Mouse (Mus musculus) gonadal fat pad, adult 2 months (tissue): ENCODE data around the gene Mid1. TPM values are rescaled to one million over a fixed set of nuclear protein-coding genes. Genes with fewer than 3 reads are reported as not detected.
"Not testable (repeated sequence)": the region's sequence is repeated elsewhere in the genome, so short reads cannot be mapped to it uniquely, and the experiment has no call there.

Source experiments
- DNase-seq: peaks from one replicate; pipeline ENCODE4 v3.0.0-alpha.2; 2012; ENCODE audit warnings: low read depth
- polyA plus RNA-seq: library from polyadenylated mRNA; depleted of rRNA; stranded (reverse); fragments of >200 nt; gene quantifications from 2 replicates; pipeline ENCODE4 v1.2.3, GENCODE M21; 2012

The Mid1 gene
- polyA plus RNA-seq, 1 experiment = 3.8 TPM

DNA sequence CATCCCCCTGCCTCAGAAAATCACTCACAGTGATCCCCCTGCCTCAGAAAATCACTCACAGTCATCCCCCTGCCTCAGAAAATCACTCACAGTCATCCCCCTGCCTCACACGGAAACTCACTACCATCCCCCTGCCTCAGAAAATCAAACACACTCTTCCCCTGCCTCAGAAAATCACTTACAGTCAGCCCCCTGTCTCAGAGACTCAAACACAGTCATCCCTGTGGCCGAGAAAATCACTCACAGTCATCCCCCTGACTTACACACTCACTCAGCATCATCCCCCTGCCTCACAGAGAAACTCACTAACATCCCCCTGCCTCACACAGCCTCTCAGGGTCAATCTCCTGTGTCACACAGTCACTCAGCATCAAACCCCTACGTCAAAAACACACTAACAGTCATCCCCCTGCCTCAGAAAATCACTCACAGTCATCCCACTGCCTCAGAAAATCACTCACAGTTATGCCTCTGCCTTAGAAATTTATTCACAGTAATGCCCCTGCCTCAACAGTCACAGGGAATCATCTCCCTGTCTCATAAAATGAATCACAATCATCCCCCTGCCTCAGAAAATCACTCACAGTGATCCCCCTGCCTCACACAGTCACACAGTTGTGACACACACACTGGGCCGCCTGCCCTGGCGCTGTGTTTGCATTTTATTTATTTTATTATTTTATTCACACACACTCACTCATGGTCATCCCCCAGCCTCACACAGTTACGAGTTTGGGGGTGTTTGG is 315.8 kb downstream of the Mid1 start:
- not testable (repeated sequence) for DNase-seq

GRCm38 (mm10) chrX:170001388-170001695 is 316.3 kb downstream of the Mid1 start:
- DNase-seq = not testable (repeated sequence)

- DNase-seq = not testable (repeated sequence)
These were observed 317.7 kb downstream of the Mid1 start for GRCm38 (mm10) chrX:170002510-170003197.

GRCm38 (mm10) chrX:170003536-170003935 is 318.5 kb downstream of the Mid1 start:
- DNase-seq = not testable (repeated sequence)

- DNase-seq = not testable (repeated sequence)
These were observed 319.2 kb downstream of the Mid1 start for GRCm38 (mm10) chrX:170004236-170004635.

- not testable (repeated sequence) for DNase-seq
These were observed 319.8 kb downstream of the Mid1 start for GRCm38 (mm10) chrX:170004793-170005192.

DNA sequence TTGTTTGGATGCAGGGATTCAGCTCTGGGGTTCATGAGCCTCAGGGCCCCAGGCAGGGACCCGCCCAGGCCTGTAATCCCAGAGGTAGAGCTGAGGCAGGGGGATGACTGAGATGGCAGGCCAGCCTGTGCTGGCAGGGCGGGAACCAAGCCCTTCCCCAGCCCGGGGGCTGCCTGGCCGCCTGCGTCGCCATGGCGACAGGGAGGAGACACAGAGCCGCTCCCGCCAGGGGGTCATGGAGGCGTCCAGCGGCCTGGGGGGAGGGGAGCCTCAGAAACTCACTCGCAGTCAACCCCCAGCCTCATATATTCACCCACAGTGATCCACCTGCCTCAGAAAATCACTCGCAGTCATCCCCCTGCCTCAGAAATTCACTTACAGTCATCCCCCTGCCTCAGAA is 320.2 kb downstream of the Mid1 start:
- DNase-seq = not testable (repeated sequence)

GRCm38 (mm10) chrX:170005695-170006297 is 320.8 kb downstream of the Mid1 start:
- DNase-seq = not testable (repeated sequence)

- not testable (repeated sequence) for DNase-seq
These were observed 321.8 kb downstream of the Mid1 start for GRCm38 (mm10) chrX:170006694-170007247.

DNA sequence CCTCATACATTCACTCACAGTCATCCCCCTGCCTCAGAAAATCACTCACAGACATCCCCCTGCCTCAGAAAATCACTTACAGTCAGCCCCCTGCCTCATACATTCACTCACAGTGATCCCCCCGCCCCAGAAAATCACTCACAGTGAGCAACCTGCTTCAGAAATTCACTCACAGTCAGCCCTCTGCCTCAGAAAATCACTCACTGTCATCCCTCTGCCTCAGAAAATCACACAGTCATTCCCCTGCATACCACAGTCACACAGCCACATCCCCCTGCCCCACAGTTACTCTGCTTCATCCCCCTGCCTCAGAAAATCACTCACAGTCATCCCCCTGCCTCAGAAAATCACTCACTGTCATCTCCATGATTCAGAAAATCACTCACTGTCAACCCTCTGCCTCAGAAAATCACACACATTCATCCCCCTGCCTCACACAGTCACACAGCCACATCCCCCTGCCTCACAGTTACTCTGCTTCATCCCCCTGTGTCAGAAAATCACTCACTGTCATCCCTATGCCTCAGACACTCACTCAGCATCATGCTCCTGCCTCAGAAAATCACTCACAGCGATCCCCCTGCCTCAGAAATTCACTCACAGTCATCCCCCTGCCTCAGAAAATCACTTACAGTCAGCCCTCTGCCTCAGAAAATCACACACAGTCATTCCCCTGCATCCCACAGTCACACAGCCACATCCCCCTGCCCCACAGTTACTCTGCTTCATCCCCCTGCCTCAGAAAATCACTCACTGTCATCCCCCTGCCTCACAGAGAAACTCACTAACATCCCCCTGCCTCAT is 322.6 kb downstream of the Mid1 start:
- DNase-seq = not testable (repeated sequence)

- not testable (repeated sequence) for DNase-seq
These were observed 323.1 kb downstream of the Mid1 start for GRCm38 (mm10) chrX:170008179-170008467.

DNA sequence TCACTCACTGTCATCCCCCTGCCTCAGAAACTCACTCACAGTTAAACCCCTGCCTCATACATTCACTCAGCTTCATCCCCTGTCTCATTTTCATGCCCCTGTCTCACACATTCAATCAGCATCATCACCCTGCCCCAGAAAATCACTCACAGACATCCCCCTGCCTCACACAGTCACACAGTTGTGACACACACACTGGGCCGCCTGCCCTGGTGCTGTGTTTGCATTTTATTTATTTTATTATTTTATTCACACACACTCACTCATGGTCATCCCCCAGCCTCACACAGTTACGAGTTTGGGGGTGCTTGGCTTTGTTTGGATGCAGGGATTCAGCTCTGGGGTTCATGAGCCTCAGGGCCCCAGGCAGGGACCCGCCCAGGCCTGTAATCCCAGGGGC is 323.6 kb downstream of the Mid1 start:
- not testable (repeated sequence) for DNase-seq

DNA sequence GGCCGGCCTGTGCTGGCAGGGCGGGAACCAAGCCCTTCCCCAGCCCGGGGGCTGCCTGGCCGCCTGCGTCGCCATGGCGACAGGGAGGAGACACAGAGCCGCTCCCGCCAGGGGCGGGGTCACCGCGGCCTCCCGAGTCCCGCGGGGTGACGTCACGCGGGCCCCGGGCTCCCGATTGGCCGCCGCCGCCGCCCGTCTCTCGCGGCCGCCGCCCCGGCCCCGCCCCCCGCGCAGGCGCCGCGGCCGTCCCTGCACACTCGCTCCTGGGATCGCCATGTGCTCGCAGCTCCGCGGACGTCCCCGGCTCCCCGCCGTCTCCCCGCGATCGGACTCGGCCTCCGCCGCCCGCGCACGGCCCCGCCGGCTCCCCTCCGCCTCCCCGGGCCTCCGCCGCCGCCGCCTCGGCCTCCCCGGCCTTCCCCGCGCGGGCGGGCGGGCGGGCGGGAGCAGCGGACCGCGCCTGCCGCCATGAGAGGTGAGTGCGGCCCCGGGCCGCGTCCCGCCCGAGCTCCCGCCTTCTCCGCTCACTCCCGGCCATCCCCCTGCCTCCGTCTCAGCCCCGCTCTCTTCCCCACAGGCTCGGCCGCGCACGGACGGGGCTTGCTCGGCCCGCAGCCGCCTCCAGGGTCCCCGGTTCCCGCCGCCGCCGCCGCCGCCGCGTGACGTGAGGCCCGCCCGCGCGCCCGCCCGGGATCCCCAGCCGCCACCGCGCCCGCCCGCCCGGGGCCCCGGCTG is 324.2 kb downstream of the Mid1 start, which contains the start of gene Gm21887:
Gm21887 (plus strand) TSS at position 644 of the 735 bp plus-strand sequence.
- not testable (repeated sequence) for DNase-seq

GRCm38 (mm10) chrX:170009801-170010221 is 324.8 kb downstream of the Mid1 start:
- DNase-seq = not testable (repeated sequence)

DNA sequence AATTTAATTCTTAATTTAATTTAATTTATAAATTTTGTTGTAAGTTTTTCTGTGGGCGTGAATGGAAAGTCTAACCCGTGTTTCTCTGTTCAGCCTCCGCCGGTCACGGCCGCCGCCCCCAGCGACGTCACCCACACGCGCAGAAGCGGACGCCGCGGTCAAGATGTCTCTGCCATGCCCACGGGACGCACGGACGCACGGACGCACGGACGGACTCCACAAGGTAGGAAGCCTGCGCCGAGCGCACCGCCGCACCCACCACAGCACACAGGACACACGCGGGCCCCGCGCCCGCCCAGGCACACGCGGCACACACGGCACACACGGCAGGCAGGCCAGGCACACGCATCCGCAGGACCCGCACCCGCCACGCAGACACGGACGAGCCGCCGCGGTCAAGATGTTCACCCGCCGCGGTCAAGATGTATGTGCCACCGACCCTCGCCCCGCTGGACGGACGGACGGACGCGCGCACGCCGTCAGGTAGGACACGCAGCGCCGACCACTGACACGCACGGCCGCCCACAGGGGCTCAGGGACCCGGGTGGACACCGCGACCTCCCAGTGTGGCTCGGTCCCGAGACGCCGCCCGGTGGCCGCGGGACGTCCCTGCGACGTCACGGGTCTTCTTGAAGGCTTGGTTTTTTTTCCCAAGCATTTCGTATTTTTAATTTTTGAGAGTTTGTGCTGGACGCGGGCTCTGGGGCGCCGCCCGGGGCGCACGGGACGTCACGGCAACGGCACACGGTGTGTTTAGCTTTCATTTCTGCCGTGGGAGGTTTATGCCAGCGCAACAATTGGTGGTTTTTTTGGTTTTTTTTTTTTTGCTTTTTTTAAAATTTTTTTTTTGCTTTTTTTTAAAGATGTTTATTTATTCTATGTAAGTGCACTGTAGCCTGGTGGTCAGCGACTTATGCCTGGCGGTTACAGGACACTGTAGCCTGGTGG is 325.9 kb downstream of the Mid1 start:
- not testable (repeated sequence) for DNase-seq

GRCm38 (mm10) chrX:170011529-170011879 is 326.5 kb downstream of the Mid1 start:
- not testable (repeated sequence) for DNase-seq

DNA sequence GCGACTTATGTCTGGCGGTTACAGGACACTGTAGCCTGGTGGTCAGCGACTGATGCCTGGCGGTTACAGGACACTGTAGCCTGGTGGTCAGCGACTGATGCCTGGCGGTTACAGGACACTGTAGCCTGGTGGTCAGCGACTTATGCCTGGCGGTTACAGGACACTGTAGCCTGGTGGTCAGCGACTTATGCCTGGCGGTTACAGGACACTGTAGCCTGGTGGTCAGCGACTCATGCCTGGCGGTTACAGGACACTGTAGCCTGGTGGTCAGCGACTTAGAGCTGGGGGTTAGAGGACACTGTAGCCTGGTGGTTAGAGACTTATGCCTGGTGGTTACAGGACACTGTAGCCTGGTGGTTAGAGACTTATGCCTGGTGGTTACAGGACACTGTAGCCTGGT is 328.4 kb downstream of the Mid1 start:
- not testable (repeated sequence) for DNase-seq

DNA sequence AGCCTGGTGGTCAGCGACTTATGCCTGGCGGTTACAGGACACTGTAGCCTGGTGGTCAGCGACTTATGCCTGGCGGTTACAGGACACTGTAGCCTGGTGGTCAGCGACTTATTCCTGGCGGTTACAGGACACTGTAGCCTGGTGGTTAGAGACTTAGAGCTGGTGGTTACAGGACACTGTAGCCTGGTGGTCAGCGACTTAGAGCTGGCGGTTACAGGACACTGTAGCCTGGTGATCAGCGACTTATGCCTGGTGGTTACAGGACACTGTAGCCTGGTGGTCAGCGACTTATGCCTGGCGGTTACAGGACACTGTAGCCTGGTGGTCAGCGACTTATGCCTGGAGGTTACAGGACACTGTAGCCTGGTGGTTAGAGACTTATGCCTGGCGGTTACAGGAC is 329.0 kb downstream of the Mid1 start:
- DNase-seq = not testable (repeated sequence)

DNA sequence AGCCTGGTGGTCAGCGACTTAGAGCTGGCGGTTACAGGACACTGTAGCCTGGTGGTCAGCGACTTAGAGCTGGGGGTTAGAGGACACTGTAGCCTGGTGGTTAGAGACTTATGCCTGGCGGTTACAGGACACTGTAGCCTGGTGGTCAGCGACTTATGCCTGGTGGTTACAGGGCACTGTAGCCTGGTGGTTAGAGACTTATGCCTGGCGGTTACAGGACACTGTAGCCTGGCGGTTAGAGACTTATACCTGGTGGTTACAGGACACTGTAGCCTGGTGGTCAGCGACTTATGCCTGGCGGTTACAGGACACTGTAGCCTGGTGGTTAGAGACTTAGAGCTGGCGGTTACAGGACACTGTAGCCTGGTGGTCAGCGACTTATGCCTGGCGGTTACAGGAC is 330.9 kb downstream of the Mid1 start:
- DNase-seq = not testable (repeated sequence)
